In genomic region chr1:57429786-57430483, GRCm38 (mm10) we compare ENCODE assay signal across 8 mouse cellular contexts. TPM values are rescaled to one million over a fixed set of nuclear protein-coding genes. Genes with fewer than 3 reads are reported as not detected.
DNase-seq lines count a peak whose midpoint lies in the region; ATAC-seq lines count a peak whose summit lies in the region.

No protein-coding gene starts in this region.

- intact Hi-C loops in heart, postnatal 14 days (cut with DNase I): loop anchor here (1.0 to 5.0 kb wide), 7 partner anchors 345 to 867 kb away; partner anchors contain the start of gene Spats2l

- no peak overlapping the region for H3K27ac ChIP-seq in lung, embryonic 16.5 days (ENCODE audit: low read length)
- peak overlapping the region; percentile 74 for H3K27ac ChIP-seq in embryonic facial prominence, embryonic 14.5 days (replicated peaks; ENCODE audit: low read depth, low read length)

- H3K36me3 ChIP-seq in lung, embryonic 16.5 days (ENCODE audit: control insufficient read depth, insufficient read depth, low read length): no peaks in the 10 kb centered on the region
- H3K36me3 ChIP-seq in embryonic facial prominence, embryonic 14.5 days (ENCODE audit: control insufficient read depth, insufficient read depth, low read length): no peaks in the 10 kb centered on the region

- 15% methylated on average over 12 of the region's 12 CpGs for WGBS in lung, embryonic 16.5 days
- under 1% methylated on average over 12 of the region's 12 CpGs for WGBS in embryonic facial prominence, embryonic 14.5 days

- no peaks in the 10 kb centered on the region for H3K27me3 ChIP-seq in lung, embryonic 16.5 days (ENCODE audit: control insufficient read depth, insufficient read depth, low read depth, low read length)
- H3K27me3 ChIP-seq in embryonic facial prominence, embryonic 14.5 days (replicated peaks; ENCODE audit: control insufficient read depth, insufficient read depth, low read length): no peaks in the 10 kb centered on the region

- peak overlapping the region; percentile 26 for H3K4me2 ChIP-seq in lung, embryonic 16.5 days (ENCODE audit: low read depth, low read length)
- H3K4me2 ChIP-seq in embryonic facial prominence, embryonic 14.5 days (ENCODE audit: low read depth, low read length): peak overlapping the region; percentile 38

- H3K9me3 ChIP-seq in lung, embryonic 16.5 days (ENCODE audit: control insufficient read depth, low read length): no peaks in the 10 kb centered on the region
- H3K9me3 ChIP-seq in embryonic facial prominence, embryonic 14.5 days (ENCODE audit: control insufficient read depth, low read length): no peaks in the 10 kb centered on the region

- DNase-seq in lung, postnatal 25 days (ENCODE audit: low spot score): no peak
- DNase-seq in embryonic facial prominence, embryonic 14.5 days (ENCODE audit: low spot score): peak; percentile 87
- peak; percentile 23 to 28 for DNase-seq in heart, postnatal 14 days
- peak; percentile 18 to 33 for DNase-seq in lung, postnatal 4 days
- DNase-seq in ovary, postnatal 10 days (ENCODE audit: low spot score): no peak
- no peak for DNase-seq in frontal cortex, adult 2 months (ENCODE audit: extremely low spot score in 1 of 2, low spot score in 1 of 2)
- no peak for DNase-seq in urinary bladder, postnatal 4 days (ENCODE audit: low spot score in 2 of 2)

- peak; percentile 56 for ATAC-seq in lung, embryonic 16.5 days (ENCODE audit: low read depth)
- ATAC-seq in embryonic facial prominence, embryonic 14.5 days (ENCODE audit: low read depth): peak; percentile 66

- H3K9ac ChIP-seq in lung, embryonic 16.5 days (ENCODE audit: low read length): no peak overlapping the region
- H3K9ac ChIP-seq in embryonic facial prominence, embryonic 14.5 days (ENCODE audit: low read depth, low read length): peak overlapping the region; percentile 49; the same call in 1 of the 2 replicates

- H3K4me1 ChIP-seq in lung, embryonic 16.5 days (replicated peaks; ENCODE audit: control insufficient read depth, insufficient read depth, low read length): peaks cover 6% of the 10 kb centered on the region; the same call in 1 of the 2 replicates
- H3K4me1 ChIP-seq in embryonic facial prominence, embryonic 14.5 days (ENCODE audit: control insufficient read depth, insufficient read depth, low read length): peaks cover 12% of the 10 kb centered on the region

- H3K4me3 ChIP-seq in lung, embryonic 16.5 days (ENCODE audit: low read length): no peak overlapping the region
- H3K4me3 ChIP-seq in embryonic facial prominence, embryonic 14.5 days (ENCODE audit: low read depth, low read length): peak overlapping the region; percentile 16; the same call in 1 of the 2 replicates

RNA-seq across cellular contexts. Expression of gene Tyw5, which starts 23.0 kb away (rescaled TPM):
- 34.0 and 35.0 TPM in 2 replicates for polyA plus RNA-seq in lung, embryonic 16.5 days (2015; fragmentation: Nextera tagmentation; extraction: Ambion mirVana)
- polyA plus RNA-seq in embryonic facial prominence, embryonic 14.5 days (2014; fragmentation: Nextera tagmentation; extraction: Ambion mirVana): 21.7 and 25.8 TPM in 2 replicates
- 1 to 10 TPM; 5.6 to 5.8 TPM for total RNA-seq in heart, postnatal 14 days (2021)
- 27.1 and 27.4 TPM in 2 replicates for polyA plus RNA-seq in frontal cortex, adult 2 months (2012; rRNA removed)

RNA-seq across cellular contexts. Expression of gene Maip1, which starts 23.8 kb away (rescaled TPM):
- 18.5 and 18.6 TPM in 2 replicates for polyA plus RNA-seq in lung, embryonic 16.5 days (2015; fragmentation: Nextera tagmentation; extraction: Ambion mirVana)
- 16.0 and 16.8 TPM in 2 replicates for polyA plus RNA-seq in embryonic facial prominence, embryonic 14.5 days (2014; fragmentation: Nextera tagmentation; extraction: Ambion mirVana)
- 10 to 100 TPM; 10.6 to 11.0 TPM for total RNA-seq in heart, postnatal 14 days (2021)
- 11.0 and 11.1 TPM in 2 replicates for polyA plus RNA-seq in frontal cortex, adult 2 months (2012; rRNA removed)

RNA-seq across cellular contexts. Expression of gene 1700066M21Rik, which starts 52.5 kb away (rescaled TPM):
- 13.5 and 14.1 TPM in 2 replicates for polyA plus RNA-seq in lung, embryonic 16.5 days (2015; fragmentation: Nextera tagmentation; extraction: Ambion mirVana)
- polyA plus RNA-seq in embryonic facial prominence, embryonic 14.5 days (2014; fragmentation: Nextera tagmentation; extraction: Ambion mirVana): 19.3 and 20.9 TPM in 2 replicates
- total RNA-seq in heart, postnatal 14 days (2021): 1 to 10 TPM; 3.0 to 3.1 TPM
- 14.1 and 16.7 TPM in 2 replicates for polyA plus RNA-seq in frontal cortex, adult 2 months (2012; rRNA removed)

Comparison
In these comparisons a context has a peak if more than half of its experiments do, and no peak if none do; other contexts are left out.
1. DNase-seq: peak in embryonic facial prominence, embryonic 14.5 days (single experiment), heart, postnatal 14 days (2 of 2) and lung, postnatal 4 days (2 of 2); none in lung, postnatal 25 days (single experiment), ovary, postnatal 10 days (single experiment), frontal cortex, adult 2 months (0 of 2) and urinary bladder, postnatal 4 days (0 of 2).